Mouse (Mus musculus): ENCODE measurements around the gene Leng9. TPM values are rescaled to one million over a fixed set of nuclear protein-coding genes. Genes with fewer than 3 reads are reported as not detected.

Leng9 gene
- polyA plus RNA-seq, 1 experiment from 2014 or later, result 5.7 TPM

DNA sequence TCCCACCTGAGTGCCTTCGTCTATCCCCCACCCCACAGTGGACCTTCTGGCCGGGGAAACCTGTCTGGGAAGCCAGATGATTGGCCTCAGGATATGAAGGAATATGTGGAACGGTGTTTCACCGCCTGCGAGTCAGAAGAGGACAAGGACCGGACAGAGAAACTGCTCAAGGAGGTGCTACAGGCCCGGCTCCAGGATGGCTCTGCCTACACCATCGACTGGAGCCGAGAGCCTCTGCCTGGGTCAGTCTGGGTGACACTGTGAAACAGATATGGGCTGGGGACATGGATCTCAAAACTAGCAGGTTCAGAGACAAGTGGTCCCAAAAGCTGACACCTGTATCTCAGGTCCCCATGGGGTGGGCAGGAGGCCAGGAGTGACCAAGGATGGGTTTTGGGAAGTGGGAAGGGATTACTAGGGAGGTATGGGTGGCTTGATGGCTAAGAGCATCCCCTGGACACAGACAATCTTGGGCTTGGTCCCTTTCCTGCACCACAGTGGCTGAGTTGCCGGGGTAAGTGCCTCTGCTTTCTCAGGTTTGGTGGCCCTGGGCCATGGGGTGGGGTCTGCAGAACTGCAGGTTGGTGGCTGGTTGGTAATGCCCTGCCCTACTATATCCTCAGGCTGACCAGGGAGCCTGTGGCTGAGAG, 7.3 kb downstream of the Leng9 start:
- Histone ChIP-seq H3K27me3 (no peaks in the 10 kb centered on the region), H3K4me3 (no peak overlapping the region), H3K4me1 (replicated peaks) (peaks cover 12% of the 10 kb centered on the region), H3K27ac (replicated peaks) (no peak overlapping the region), H3K36me3 (peaks cover 89% of the 10 kb centered on the region), H3K4me2 (no peak overlapping the region), H3K9me3 (no peaks in the 10 kb centered on the region), H3K9ac (no peak overlapping the region)
- 97% methylated on average over 10 of the region's 10 CpGs for WGBS
- no peak for ATAC-seq (ENCODE audit: low FRiP score, low read depth)

DNA sequence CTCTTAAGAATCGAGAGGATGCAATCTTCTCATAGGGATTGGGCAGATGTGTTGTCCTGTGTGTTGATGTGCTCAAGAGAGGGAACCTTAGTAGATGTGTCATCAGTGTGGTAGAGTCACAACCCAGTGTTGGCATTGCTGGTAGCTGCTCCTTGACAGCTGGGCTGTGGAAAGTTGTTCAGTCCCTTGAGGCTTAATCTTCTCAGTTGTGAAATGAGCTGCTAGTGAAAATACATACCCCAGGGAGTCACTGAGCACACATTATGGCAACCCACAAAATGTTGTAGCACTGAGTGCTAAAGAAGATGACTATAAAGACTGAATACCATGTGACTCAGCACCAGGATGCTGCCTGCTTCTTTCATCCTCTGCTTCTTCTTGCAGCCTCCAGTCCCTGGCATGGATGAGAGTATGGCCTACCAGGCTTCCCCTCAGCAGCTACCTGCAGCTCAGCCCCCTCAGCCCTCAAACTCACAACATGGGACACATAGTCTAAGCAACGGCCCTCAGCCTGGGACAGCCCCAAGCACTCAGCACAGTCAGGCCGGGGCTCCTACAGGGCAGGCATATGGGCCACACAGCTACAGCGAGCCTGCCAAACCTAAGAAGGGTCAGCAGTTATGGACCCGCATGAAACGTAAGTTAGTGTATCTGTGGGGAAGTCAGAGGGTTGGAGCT, 8.4 kb downstream of the Leng9 start:
- H3K36me3 ChIP-seq, result peaks cover 80% of the 10 kb centered on the region
- H3K9me3 ChIP-seq, result no peaks in the 10 kb centered on the region
- no peak for ATAC-seq (ENCODE audit: low FRiP score, low read depth)
- WGBS, result 96% methylated on average over 6 of the region's 6 CpGs
- no peak overlapping the region for H3K9ac ChIP-seq
- H3K4me1 ChIP-seq (replicated peaks), result peaks cover 16% of the 10 kb centered on the region
- no peak overlapping the region for H3K27ac ChIP-seq (replicated peaks)
- no peaks in the 10 kb centered on the region for H3K27me3 ChIP-seq
- no peak overlapping the region for H3K4me2 ChIP-seq
- H3K4me3 ChIP-seq, result no peak overlapping the region

DNA sequence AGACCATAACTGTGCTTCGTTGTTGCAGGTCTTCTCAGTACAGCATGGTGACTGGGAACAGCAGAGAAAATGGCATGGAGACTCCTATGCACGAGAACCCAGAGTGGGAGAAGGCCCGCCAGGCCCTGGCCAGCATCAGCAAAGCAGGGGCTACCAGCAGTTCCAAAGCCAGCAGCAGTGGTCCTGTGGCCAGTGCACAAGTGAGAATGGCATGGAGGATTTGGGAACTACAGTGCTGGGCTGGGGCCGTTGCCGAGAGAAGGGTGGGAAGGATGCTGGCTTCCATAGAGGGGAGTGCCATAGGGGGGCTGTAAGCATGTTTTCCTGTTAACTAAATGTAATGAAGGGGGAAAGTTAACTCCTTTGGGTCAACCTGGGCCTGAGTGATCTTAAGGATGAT, 10.8 kb downstream of the Leng9 start:
- Histone ChIP-seq H3K36me3 (peaks cover 56% of the 10 kb centered on the region), H3K9ac (no peak overlapping the region), H3K4me2 (no peak overlapping the region), H3K9me3 (no peaks in the 10 kb centered on the region), H3K27me3 (no peaks in the 10 kb centered on the region), H3K4me3 (no peak overlapping the region), H3K27ac (replicated peaks) (no peak overlapping the region), H3K4me1 (replicated peaks) (peaks cover 28% of the 10 kb centered on the region)
- WGBS, result 96% methylated on average over 5 of the region's 5 CpGs
- ATAC-seq (ENCODE audit: low FRiP score, low read depth), result no peak

DNA sequence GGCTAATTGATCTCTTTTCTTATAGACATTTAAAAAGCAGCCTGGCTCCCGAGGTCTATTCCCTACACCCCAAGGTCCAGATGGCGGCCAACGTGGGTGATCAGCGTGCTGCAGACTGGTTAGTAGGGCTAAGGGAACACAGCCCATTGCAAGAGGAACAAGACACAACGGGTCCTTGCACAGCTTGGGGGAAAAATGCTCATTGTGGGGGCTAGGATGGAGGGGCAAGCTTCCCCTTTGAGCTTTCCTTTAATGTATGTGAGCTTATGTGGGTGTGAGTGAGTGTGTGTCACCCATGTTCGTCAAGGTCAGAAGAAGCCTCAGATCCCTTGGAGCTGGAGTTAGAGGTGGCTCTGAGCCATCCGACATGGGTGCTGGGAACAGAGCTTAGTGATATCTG, 11.5 kb downstream of the Leng9 start:
- H3K4me2 ChIP-seq, result no peak overlapping the region
- peaks cover 49% of the 10 kb centered on the region for H3K36me3 ChIP-seq
- no peaks in the 10 kb centered on the region for H3K9me3 ChIP-seq
- H3K4me1 ChIP-seq (replicated peaks), result peaks cover 28% of the 10 kb centered on the region
- H3K4me3 ChIP-seq, result no peak overlapping the region
- ATAC-seq (ENCODE audit: low FRiP score, low read depth), result no peak
- WGBS, result 92% methylated on average over 7 of the region's 7 CpGs
- H3K9ac ChIP-seq, result no peak overlapping the region
- H3K27me3 ChIP-seq, result no peaks in the 10 kb centered on the region
- H3K27ac ChIP-seq (replicated peaks), result no peak overlapping the region

DNA sequence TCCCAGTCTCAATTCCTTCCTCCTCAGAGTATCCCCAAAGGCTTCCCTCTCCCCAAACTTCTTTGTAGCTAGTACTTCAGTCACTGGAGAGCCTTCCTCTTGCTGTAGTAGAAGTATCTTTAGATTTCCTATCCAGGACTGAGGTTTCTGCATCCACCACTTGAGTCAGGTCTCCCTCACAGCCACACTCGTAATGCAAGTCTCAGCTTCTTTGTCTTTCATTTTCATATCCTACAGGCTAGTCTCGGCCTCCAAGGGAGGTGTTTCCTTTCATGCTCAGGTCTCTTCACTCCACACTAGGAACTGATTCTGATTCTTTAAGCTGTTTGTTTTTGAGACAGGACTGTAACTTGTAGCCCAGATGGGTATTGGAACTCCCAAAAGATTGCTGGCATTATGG, 12.0 kb downstream of the Leng9 start:
- Histone ChIP-seq H3K27ac (replicated peaks) (no peak overlapping the region), H3K9ac (peak overlapping the region; percentile 76; the same call in 1 of the 2 replicates), H3K4me2 (peak overlapping the region; percentile 87), H3K4me1 (replicated peaks) (peaks cover 28% of the 10 kb centered on the region), H3K36me3 (peaks cover 44% of the 10 kb centered on the region), H3K4me3 (peak overlapping the region; percentile 88), H3K27me3 (no peaks in the 10 kb centered on the region), H3K9me3 (no peaks in the 10 kb centered on the region)
- WGBS, result 77% methylated on average over 2 of the region's 2 CpGs
- no peak for ATAC-seq (ENCODE audit: low FRiP score, low read depth)

DNA sequence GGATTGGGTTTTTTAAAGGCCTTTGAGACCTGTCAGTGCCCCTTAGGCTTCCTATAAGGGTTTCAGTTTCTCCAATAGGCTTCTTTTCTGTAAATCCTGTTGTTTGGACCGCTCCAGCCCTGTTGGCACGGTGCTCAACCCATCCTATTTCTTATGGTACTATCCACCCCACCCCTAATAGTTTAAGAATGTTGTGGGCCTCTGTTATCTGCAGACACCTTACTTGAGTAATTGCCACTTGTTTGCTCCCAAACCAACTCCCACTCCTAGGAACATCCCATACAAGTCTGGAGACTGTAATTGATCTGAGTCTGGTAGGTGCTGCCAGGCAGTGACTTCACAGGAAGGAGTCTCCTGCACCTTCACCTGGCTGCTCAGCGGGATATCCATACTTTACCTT, 12.4 kb downstream of the Leng9 start:
- no peak for ATAC-seq (ENCODE audit: low FRiP score, low read depth)
- no peaks in the 10 kb centered on the region for H3K27me3 ChIP-seq
- H3K9ac ChIP-seq, result peak overlapping the region; percentile 76
- H3K36me3 ChIP-seq, result peaks cover 40% of the 10 kb centered on the region
- H3K4me1 ChIP-seq (replicated peaks), result peaks cover 28% of the 10 kb centered on the region
- H3K9me3 ChIP-seq, result no peaks in the 10 kb centered on the region
- H3K4me3 ChIP-seq, result peak overlapping the region; percentile 88
- H3K27ac ChIP-seq (replicated peaks), result peak overlapping the region; percentile 96
- 49% methylated on average over 3 of the region's 3 CpGs for WGBS
- peak overlapping the region; percentile 87 for H3K4me2 ChIP-seq

DNA sequence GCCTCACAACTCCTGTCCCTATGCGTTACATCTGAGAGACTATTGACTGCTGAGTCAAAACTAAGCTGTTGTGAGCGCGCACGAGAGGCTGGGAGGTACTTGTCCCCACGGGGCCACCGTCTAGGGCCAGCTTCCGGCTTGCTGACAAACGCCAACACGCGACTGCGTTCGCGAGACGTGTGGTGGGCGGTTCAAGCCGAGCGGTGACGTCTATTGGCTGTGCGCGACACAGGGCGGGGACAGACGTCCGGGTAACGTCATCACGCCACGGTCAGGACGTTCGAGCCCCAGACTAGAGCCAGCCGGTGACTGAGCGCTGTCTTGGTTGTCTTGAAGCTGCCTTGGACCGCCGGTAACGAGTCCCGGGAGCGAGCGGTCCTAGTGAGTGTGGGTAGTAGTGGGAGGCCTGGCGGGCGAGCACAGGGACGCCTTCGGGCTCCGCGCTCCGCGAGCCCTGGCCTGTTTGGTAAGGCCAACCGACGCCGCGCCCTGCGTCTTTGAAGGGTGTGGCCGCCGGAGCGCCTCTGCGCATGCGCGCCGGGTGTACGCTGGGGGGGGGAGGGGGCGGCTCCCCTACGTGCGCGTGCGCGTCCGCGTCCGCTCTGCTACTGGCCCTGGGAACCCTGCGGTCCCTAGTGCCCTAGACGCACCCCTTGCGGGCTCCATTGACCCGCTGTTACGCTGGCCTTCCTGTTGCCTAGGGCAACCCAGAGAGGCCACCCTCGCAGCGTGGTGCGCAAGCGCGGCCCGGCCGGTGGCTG, 13.2 kb downstream of the Leng9 start, which contains the start of gene Leng8:
Gene Leng8 (plus strand): TSS at position 269 of the 761 bp plus-strand sequence.
- H3K9ac ChIP-seq, result peak within 1 kb of the TSS; percentile 76
- under 1% methylated on average over 72 of the region's 78 CpGs for whole genome bisulfite sequencing
- peaks cover 32% of the 10 kb centered on the region for H3K36me3 ChIP-seq
- peak within 1 kb of the TSS; percentile 96 for H3K27ac ChIP-seq (replicated peaks)
- H3K4me1 ChIP-seq (replicated peaks), result peaks cover 28% of the 10 kb centered on the region
- peak within 1 kb of the TSS; percentile 87 for H3K4me2 ChIP-seq
- peak; percentile 98 for ATAC-seq (ENCODE audit: low FRiP score, low read depth)
- H3K9me3 ChIP-seq, result no peaks in the 10 kb centered on the region
- peak within 1 kb of the TSS; percentile 88 for H3K4me3 ChIP-seq
- no peaks in the 10 kb centered on the region for H3K27me3 ChIP-seq

DNA sequence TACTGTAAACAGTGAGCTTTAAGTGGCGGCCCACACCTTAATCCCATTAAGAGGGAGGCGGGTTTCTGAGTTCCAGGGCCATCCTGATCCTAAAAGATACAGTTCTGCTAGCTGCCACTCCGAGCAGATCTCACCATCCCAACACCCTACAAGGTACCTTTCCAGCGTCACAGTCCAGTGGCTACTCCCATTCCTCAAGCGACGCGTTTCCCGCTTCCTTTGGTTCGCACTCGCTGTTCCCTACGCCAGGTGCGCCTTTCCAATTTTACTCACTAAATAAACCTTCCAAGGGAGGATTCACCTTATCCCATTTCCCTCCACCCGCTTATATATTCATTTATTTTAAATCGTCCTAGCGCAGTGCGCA, 13.8 kb downstream of the Leng9 start:
- H3K36me3 ChIP-seq, result peaks cover 26% of the 10 kb centered on the region
- 0% methylated on average over 16 of the region's 16 CpGs for WGBS
- no peaks in the 10 kb centered on the region for H3K9me3 ChIP-seq
- H3K4me3 ChIP-seq, result peak overlapping the region; percentile 88
- H3K4me1 ChIP-seq (replicated peaks), result peaks cover 33% of the 10 kb centered on the region
- peak overlapping the region; percentile 96 for H3K27ac ChIP-seq (replicated peaks)
- H3K4me2 ChIP-seq, result peak overlapping the region; percentile 87
- ATAC-seq (ENCODE audit: low FRiP score, low read depth), result peak; percentile 49
- H3K27me3 ChIP-seq, result no peaks in the 10 kb centered on the region
- peak overlapping the region; percentile 49 for H3K9ac ChIP-seq

DNA sequence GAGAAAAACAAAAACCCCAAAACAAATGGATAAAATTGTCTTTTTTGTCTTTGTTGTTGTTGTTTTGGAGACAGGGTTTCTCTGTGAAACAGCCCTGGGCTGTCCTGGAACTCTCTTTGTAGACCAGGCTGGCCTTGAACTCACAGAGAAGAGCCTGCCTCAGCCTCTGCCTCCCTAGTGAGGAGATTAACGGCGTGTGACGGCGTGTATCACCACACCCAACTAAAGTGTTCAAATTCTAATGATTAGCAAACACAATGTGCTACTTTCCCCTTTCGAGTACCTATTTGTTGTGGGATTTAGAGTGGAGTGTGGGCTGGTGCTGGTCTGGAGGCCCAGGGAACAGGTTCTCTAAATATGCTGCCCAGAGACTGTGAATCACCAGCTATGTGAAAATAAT, 15.3 kb downstream of the Leng9 start:
- H3K27ac ChIP-seq (replicated peaks), result 0 out of 2 replicates have a peak overlapping the region, but pooled peaks have one; percentile 27
- H3K9ac ChIP-seq, result no peak overlapping the region
- no peak overlapping the region for H3K4me2 ChIP-seq

DNA sequence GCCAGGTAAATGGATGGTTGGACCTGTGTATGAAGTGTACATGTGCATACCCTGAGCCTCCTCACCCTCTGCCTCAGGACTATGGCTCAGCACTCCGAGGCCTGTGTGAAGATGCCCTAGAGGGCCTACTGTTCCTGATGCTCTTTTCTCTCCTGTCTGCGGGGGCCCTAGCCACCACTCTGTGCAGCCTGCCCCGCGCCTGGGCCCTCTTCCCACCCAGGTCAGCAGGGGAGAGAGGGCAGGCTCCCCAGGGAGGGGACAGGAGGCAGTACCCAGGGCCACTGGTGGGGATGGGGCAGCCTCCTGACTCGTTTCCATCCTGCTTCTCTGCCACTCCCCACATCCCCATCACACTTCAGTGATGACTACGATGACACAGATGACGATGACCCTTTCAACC, 17.2 kb downstream of the Leng9 start:
- Histone ChIP-seq H3K4me1 (replicated peaks) (peaks cover 28% of the 10 kb centered on the region), H3K36me3 (no peaks in the 10 kb centered on the region; the same call in 1 of the 2 replicates), H3K27ac (replicated peaks) (0 out of 2 replicates have a peak overlapping the region, but pooled peaks have one; percentile 4), H3K4me3 (no peak overlapping the region), H3K27me3 (no peaks in the 10 kb centered on the region), H3K9ac (no peak overlapping the region), H3K4me2 (no peak overlapping the region), H3K9me3 (no peaks in the 10 kb centered on the region)
- ATAC-seq (ENCODE audit: low FRiP score, low read depth), result no peak
- 82% methylated on average over 7 of the region's 7 CpGs for WGBS

More for the DNA sequence above, 15.3 kb downstream of the Leng9 start:
- WGBS, result 83% methylated on average over 5 of the region's 5 CpGs
- H3K36me3 ChIP-seq, result peaks cover 13% of the 10 kb centered on the region
- no peak overlapping the region for H3K4me3 ChIP-seq
- no peak for ATAC-seq (ENCODE audit: low FRiP score, low read depth)
- H3K27me3 ChIP-seq, result no peaks in the 10 kb centered on the region
- no peaks in the 10 kb centered on the region for H3K9me3 ChIP-seq
- peaks cover 39% of the 10 kb centered on the region for H3K4me1 ChIP-seq (replicated peaks)

DNA sequence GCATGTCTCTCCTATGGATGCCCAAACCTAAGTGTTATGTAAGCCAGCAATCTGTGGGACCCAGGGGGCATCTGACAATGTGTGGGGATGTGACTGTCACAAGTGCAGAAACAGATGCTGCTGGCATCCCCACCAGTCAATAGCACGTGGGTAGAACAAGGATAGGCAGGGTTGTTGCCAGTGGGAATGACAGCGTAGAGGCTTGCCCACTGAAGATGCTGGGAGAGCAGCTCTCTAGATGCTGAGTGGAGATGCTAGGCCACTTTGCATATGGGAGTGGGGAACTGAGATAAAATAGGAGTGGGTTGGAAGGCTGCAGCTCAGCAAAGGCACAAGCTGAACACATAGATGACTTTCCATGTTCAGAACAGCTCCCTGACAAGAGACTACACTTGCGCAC, 17.6 kb downstream of the Leng9 start:
- WGBS, result 89% methylated on average over 3 of the region's 3 CpGs
- H3K36me3 ChIP-seq, result no peaks in the 10 kb centered on the region; the same call in none of the 2 replicates
- no peak overlapping the region for H3K4me2 ChIP-seq
- 0 out of 2 replicates have a peak overlapping the region, but pooled peaks have one; percentile 71 for H3K27ac ChIP-seq (replicated peaks)
- H3K27me3 ChIP-seq, result no peaks in the 10 kb centered on the region
- peaks cover 24% of the 10 kb centered on the region for H3K4me1 ChIP-seq (replicated peaks)
- H3K9me3 ChIP-seq, result no peaks in the 10 kb centered on the region
- ATAC-seq (ENCODE audit: low FRiP score, low read depth), result no peak
- no peak overlapping the region for H3K4me3 ChIP-seq
- no peak overlapping the region for H3K9ac ChIP-seq

DNA sequence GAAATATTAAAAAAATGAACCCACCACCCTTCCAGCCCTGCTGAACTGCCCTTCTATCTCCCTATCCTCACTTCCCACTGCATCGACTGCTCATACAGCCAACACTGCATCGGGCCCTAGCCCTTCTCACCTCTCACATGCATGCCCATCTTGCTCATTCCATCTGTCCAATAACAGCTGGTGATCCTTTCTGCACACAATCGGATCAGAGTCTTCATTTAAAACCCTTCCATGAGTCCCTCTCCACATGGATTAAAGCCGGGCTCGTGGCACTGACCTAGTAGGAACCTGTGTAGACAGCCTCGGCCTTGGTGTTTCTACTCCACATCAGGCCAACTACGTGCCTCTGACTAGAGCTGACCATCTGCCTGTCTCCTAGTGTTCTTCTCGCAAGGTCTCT, 18.2 kb downstream of the Leng9 start:
- 85% methylated on average over 8 of the region's 8 CpGs for WGBS
- peak overlapping the region; percentile 71; the same call in 1 of the 2 replicates for H3K27ac ChIP-seq (replicated peaks)
- no peak for ATAC-seq (ENCODE audit: low FRiP score, low read depth)
- H3K4me1 ChIP-seq (replicated peaks), result peaks cover 23% of the 10 kb centered on the region
- H3K9me3 ChIP-seq, result no peaks in the 10 kb centered on the region
- H3K4me2 ChIP-seq, result no peak overlapping the region
- H3K4me3 ChIP-seq, result no peak overlapping the region
- H3K27me3 ChIP-seq, result no peaks in the 10 kb centered on the region
- no peak overlapping the region for H3K9ac ChIP-seq
- peaks cover 2% of the 10 kb centered on the region for H3K36me3 ChIP-seq
